Mouse (Mus musculus): ENCODE measurements around the gene Cstf2t.

DNA sequence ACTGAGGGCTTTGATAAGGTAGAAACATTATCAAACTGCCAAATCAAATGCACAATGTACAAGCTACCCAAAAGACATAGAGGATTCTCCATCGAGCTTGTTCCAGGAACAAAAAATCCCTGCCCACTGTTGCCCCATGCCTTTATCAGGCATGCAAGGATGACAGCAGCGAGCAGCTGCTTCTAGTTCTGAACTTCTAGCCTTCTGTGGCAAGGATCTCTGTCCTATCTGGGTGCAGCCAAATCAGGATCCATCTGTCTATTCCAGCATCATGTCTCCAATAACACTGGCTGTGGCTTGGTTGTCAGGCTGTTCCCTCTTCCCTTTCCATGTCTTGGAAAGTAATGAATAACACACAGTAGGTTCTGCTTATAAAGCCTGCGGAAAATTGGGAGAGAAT is 42.0 kb downstream of the Cstf2t start:
- TF ChIP-seq GATA1 (IDR thresholded peaks at IDR 0.05; ENCODE audit: borderline replicate concordance, low read length) (no peak), FLI1 (IDR thresholded peaks at IDR 0.05; ENCODE audit: low read length) (no peak)

Data from megakaryocyte, embryonic 14.5 days (primary cell).